Mouse (Mus musculus): ENCODE data around the gene Mum1. TPM values are rescaled to one million over a fixed set of nuclear protein-coding genes. Genes with fewer than 3 reads are reported as not detected.

The Mum1 gene
- 49.0 and 55.4 TPM in 2 replicates for polyA plus RNA-seq (2015; fragmentation: Nextera tagmentation; extraction: Ambion mirVana)

GRCm38 (mm10) chr10:80226416-80227165 lies at the start of gene Mum1:
Mum1 (plus strand) TSS chr10:80226434.
- Histone ChIP-seq H3K27me3 (replicated peaks; ENCODE audit: control insufficient read depth, insufficient read depth, low read length) (no peaks in the 10 kb centered on the region), H3K4me3 (replicated peaks; ENCODE audit: low read length) (peak within 1 kb of the TSS; percentile 88), H3K9ac (replicated peaks; ENCODE audit: low read depth, low read length) (peak within 1 kb of the TSS; percentile 97), H3K4me2 (ENCODE audit: low read length) (peak within 1 kb of the TSS; percentile 97), H3K36me3 (ENCODE audit: control insufficient read depth, insufficient read depth) (peaks cover 5% of the 10 kb centered on the region), H3K27ac (ENCODE audit: low read length) (peak within 1 kb of the TSS; percentile 95), H3K9me3 (ENCODE audit: control insufficient read depth, low read length) (no peaks in the 10 kb centered on the region), H3K4me1 (replicated peaks; ENCODE audit: control insufficient read depth, insufficient read depth, low read length) (peaks cover 33% of the 10 kb centered on the region)
- peak; percentile 98 for ATAC-seq
- under 1% methylated on average over 71 of the region's 75 CpGs for WGBS

- 70% methylated on average over 7 of the region's 7 CpGs for WGBS
- Histone ChIP-seq H3K4me1 (replicated peaks; ENCODE audit: control insufficient read depth, insufficient read depth, low read length) (peaks cover 31% of the 10 kb centered on the region), H3K4me3 (replicated peaks; ENCODE audit: low read length) (no peak overlapping the region), H3K27me3 (replicated peaks; ENCODE audit: control insufficient read depth, insufficient read depth, low read length) (no peaks in the 10 kb centered on the region), H3K9ac (replicated peaks; ENCODE audit: low read depth, low read length) (no peak overlapping the region), H3K4me2 (ENCODE audit: low read length) (no peak overlapping the region), H3K36me3 (ENCODE audit: control insufficient read depth, insufficient read depth) (no peaks in the 10 kb centered on the region), H3K9me3 (ENCODE audit: control insufficient read depth, low read length) (no peaks in the 10 kb centered on the region), H3K27ac (ENCODE audit: low read length) (no peak overlapping the region)
- ATAC-seq, result no peak
These were observed 48.6 kb upstream of the Mum1 start for GRCm38 (mm10) chr10:80177441-80178279.

GRCm38 (mm10) chr10:80179068-80180051 lies 46.9 kb upstream of the Mum1 start, which contains the start of gene Efna2:
Efna2 (plus strand) TSS chr10:80179482.
- Histone ChIP-seq H3K4me3 (replicated peaks; ENCODE audit: low read length) (peak within 1 kb of the TSS; percentile 66), H3K9ac (replicated peaks; ENCODE audit: low read depth, low read length) (peak within 1 kb of the TSS; percentile 82), H3K9me3 (ENCODE audit: control insufficient read depth, low read length) (no peaks in the 10 kb centered on the region), H3K4me2 (ENCODE audit: low read length) (peak within 1 kb of the TSS; percentile 90), H3K27ac (ENCODE audit: low read length) (peak within 1 kb of the TSS; percentile 78), H3K4me1 (replicated peaks; ENCODE audit: control insufficient read depth, insufficient read depth, low read length) (peaks cover 27% of the 10 kb centered on the region), H3K36me3 (ENCODE audit: control insufficient read depth, insufficient read depth) (no peaks in the 10 kb centered on the region), H3K27me3 (replicated peaks; ENCODE audit: control insufficient read depth, insufficient read depth, low read length) (no peaks in the 10 kb centered on the region)
- 1% methylated on average over 86 of the region's 106 CpGs for WGBS
- ATAC-seq, result peak; percentile 83

- ATAC-seq, result no peak
- peak overlapping the region; percentile 90 for H3K4me2 ChIP-seq (ENCODE audit: low read length)
- peak overlapping the region; percentile 82 for H3K9ac ChIP-seq (replicated peaks; ENCODE audit: low read depth, low read length)
- H3K4me3 ChIP-seq (replicated peaks; ENCODE audit: low read length), result peak overlapping the region; percentile 66
- no peaks in the 10 kb centered on the region for H3K9me3 ChIP-seq (ENCODE audit: control insufficient read depth, low read length)
- H3K36me3 ChIP-seq (ENCODE audit: control insufficient read depth, insufficient read depth), result no peaks in the 10 kb centered on the region
- H3K27ac ChIP-seq (ENCODE audit: low read length), result no peak overlapping the region
- H3K4me1 ChIP-seq (replicated peaks; ENCODE audit: control insufficient read depth, insufficient read depth, low read length), result peaks cover 27% of the 10 kb centered on the region
- 40% methylated on average over 6 of the region's 6 CpGs for WGBS
- no peaks in the 10 kb centered on the region for H3K27me3 ChIP-seq (replicated peaks; ENCODE audit: control insufficient read depth, insufficient read depth, low read length)
These were observed 45.9 kb upstream of the Mum1 start for GRCm38 (mm10) chr10:80180288-80180687.

- H3K27me3 ChIP-seq (replicated peaks; ENCODE audit: control insufficient read depth, insufficient read depth, low read length), result no peaks in the 10 kb centered on the region
- ATAC-seq, result no peak
- no peaks in the 10 kb centered on the region for H3K36me3 ChIP-seq (ENCODE audit: control insufficient read depth, insufficient read depth)
- H3K4me1 ChIP-seq (replicated peaks; ENCODE audit: control insufficient read depth, insufficient read depth, low read length), result peaks cover 24% of the 10 kb centered on the region
- H3K27ac ChIP-seq (ENCODE audit: low read length), result no peak overlapping the region
- no peaks in the 10 kb centered on the region for H3K9me3 ChIP-seq (ENCODE audit: control insufficient read depth, low read length)
- H3K4me2 ChIP-seq (ENCODE audit: low read length), result peak overlapping the region; percentile 90
- H3K9ac ChIP-seq (replicated peaks; ENCODE audit: low read depth, low read length), result peak overlapping the region; percentile 82
- H3K4me3 ChIP-seq (replicated peaks; ENCODE audit: low read length), result peak overlapping the region; percentile 66
- 48% methylated on average over 5 of the region's 5 CpGs for WGBS
These were observed 45.4 kb upstream of the Mum1 start for GRCm38 (mm10) chr10:80180823-80181222.

GRCm38 (mm10) chr10:80182547-80182946 lies 43.7 kb upstream of the Mum1 start:
- H3K4me3 ChIP-seq (replicated peaks; ENCODE audit: low read length), result no peak overlapping the region
- H3K4me2 ChIP-seq (ENCODE audit: low read length), result no peak overlapping the region
- no peak overlapping the region for H3K9ac ChIP-seq (replicated peaks; ENCODE audit: low read depth, low read length)
- H3K27ac ChIP-seq (ENCODE audit: low read length), result no peak overlapping the region
- peaks cover 23% of the 10 kb centered on the region for H3K4me1 ChIP-seq (replicated peaks; ENCODE audit: control insufficient read depth, insufficient read depth, low read length)
- no peaks in the 10 kb centered on the region for H3K9me3 ChIP-seq (ENCODE audit: control insufficient read depth, low read length)
- no peak for ATAC-seq
- 92% methylated on average over 7 of the region's 7 CpGs for WGBS
- peaks cover 7% of the 10 kb centered on the region for H3K36me3 ChIP-seq (ENCODE audit: control insufficient read depth, insufficient read depth)
- no peaks in the 10 kb centered on the region for H3K27me3 ChIP-seq (replicated peaks; ENCODE audit: control insufficient read depth, insufficient read depth, low read length)

GRCm38 (mm10) chr10:80186649-80187048 lies 39.6 kb upstream of the Mum1 start:
- Histone ChIP-seq H3K4me1 (replicated peaks; ENCODE audit: control insufficient read depth, insufficient read depth, low read length) (peaks cover 28% of the 10 kb centered on the region), H3K4me3 (replicated peaks; ENCODE audit: low read length) (no peak overlapping the region), H3K9ac (replicated peaks; ENCODE audit: low read depth, low read length) (no peak overlapping the region), H3K36me3 (ENCODE audit: control insufficient read depth, insufficient read depth) (peaks cover 20% of the 10 kb centered on the region), H3K27ac (ENCODE audit: low read length) (no peak overlapping the region), H3K4me2 (ENCODE audit: low read length) (no peak overlapping the region), H3K9me3 (ENCODE audit: control insufficient read depth, low read length) (no peaks in the 10 kb centered on the region), H3K27me3 (replicated peaks; ENCODE audit: control insufficient read depth, insufficient read depth, low read length) (no peaks in the 10 kb centered on the region)
- no peak for ATAC-seq
- 47% methylated on average over 27 of the region's 27 CpGs for WGBS

- WGBS, result 86% methylated on average over 10 of the region's 10 CpGs
- H3K27ac ChIP-seq (ENCODE audit: low read length), result no peak overlapping the region
- no peak for ATAC-seq
- H3K4me2 ChIP-seq (ENCODE audit: low read length), result no peak overlapping the region
- H3K9ac ChIP-seq (replicated peaks; ENCODE audit: low read depth, low read length), result no peak overlapping the region
- H3K4me3 ChIP-seq (replicated peaks; ENCODE audit: low read length), result no peak overlapping the region
- peaks cover 20% of the 10 kb centered on the region for H3K36me3 ChIP-seq (ENCODE audit: control insufficient read depth, insufficient read depth)
- peaks cover 22% of the 10 kb centered on the region for H3K4me1 ChIP-seq (replicated peaks; ENCODE audit: control insufficient read depth, insufficient read depth, low read length)
- H3K27me3 ChIP-seq (replicated peaks; ENCODE audit: control insufficient read depth, insufficient read depth, low read length), result no peaks in the 10 kb centered on the region
- no peaks in the 10 kb centered on the region for H3K9me3 ChIP-seq (ENCODE audit: control insufficient read depth, low read length)
These were observed 38.5 kb upstream of the Mum1 start for GRCm38 (mm10) chr10:80187739-80188138.

Data from forebrain, embryonic 16.5 days (tissue).